Mouse (Mus musculus): Measurements from ENCODE around the gene Rin1. TPM values are rescaled to one million over a fixed set of nuclear protein-coding genes. Genes with fewer than 3 reads are reported as not detected.
A peak's percentile ranks its signal among the peaks of the same experiment; 100 is the strongest.

Gene Rin1
- total and polyA plus RNA-seq, 3 experiments, result 0.13 to 0.89 (median 0.47) TPM

DNA sequence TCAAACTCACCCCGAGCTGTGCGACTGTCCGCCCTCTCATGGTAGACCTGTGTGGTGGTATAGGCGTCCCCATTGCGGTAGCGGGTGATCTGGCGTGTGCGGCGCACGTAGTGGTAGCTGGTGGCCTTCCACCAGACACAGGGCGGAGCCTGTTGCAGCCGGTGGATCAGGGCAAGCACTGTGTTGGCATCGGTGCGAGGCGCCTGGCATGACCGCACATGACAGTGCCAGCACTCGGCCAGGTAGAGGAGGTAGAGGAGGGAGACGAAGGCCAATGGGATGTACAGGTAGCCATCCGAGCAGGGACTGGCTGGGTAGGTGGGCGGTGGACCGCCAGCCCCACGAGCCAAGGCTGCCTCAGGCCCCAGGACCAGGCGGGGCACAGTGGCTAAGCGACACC is 32.3 kb downstream of the Rin1 start:
- TF ChIP-seq MAZ (IDR thresholded peaks at IDR 0.05; ENCODE audit: low read depth, low read length), result no peak
- TF ChIP-seq IRF4 (IDR thresholded peaks at IDR 0.05; ENCODE audit: low read depth, low read length), result no peak
- TF ChIP-seq MAX (IDR thresholded peaks at IDR 0.05; ENCODE audit: low read length), result no peak
- TF ChIP-seq POLR2A (IDR thresholded peaks at IDR 0.05; ENCODE audit: low read depth, low read length), result no peak
- no peak for TF ChIP-seq SMC3 (IDR thresholded peaks at IDR 0.05; ENCODE audit: low read depth, low read length)
- TF ChIP-seq KAT2A (IDR thresholded peaks at IDR 0.05; ENCODE audit: insufficient replicate concordance, low read length), result no peak
- no peak for TF ChIP-seq RAD21 (IDR thresholded peaks at IDR 0.05; ENCODE audit: low read depth, low read length)
- no peak for TF ChIP-seq USF2 (conservative IDR thresholded peaks at IDR 0.05; ENCODE audit: low read depth, low read length)
- no peak for TF ChIP-seq TBP (conservative IDR thresholded peaks at IDR 0.05; ENCODE audit: low read depth, low read length)
- no peak for TF ChIP-seq USF1 (IDR thresholded peaks at IDR 0.05; ENCODE audit: low read depth, low read length)
- no peak for TF ChIP-seq POLR2AphosphoS2 (IDR thresholded peaks at IDR 0.05; ENCODE audit: low read depth, low read length)
- TF ChIP-seq PAX5 (IDR thresholded peaks at IDR 0.05; ENCODE audit: low read length), result no peak
- DNase-seq (ENCODE audit: extremely low read depth), result no peak
- no peaks in the 10 kb centered on the region for H3K36me3 ChIP-seq (replicated peaks in 1 of 2; ENCODE audit: control insufficient read depth in 1 of 2, insufficient read depth in 1 of 2, low read length in 1 of 2)
- H3K27ac ChIP-seq (ENCODE audit: insufficient read depth, low read depth), result peak overlapping the region; percentile 2; the same call in 1 of the 2 replicates
- no peak overlapping the region for H3K4me3 ChIP-seq (replicated peaks in 1 of 3; ENCODE audit: low read depth in 2 of 3, low read length in 2 of 3, poor library complexity in 1 of 3)
- in situ Hi-C loops (cut with MboI; ENCODE audit: low pct_ligation_motif_present, low pct_unique_long_range_greater_than_20kb, low sequenced_read_pairs), result no loop called here
- peaks cover 4 to 13% of the 10 kb centered on the region in 2 experiments for H3K4me1 ChIP-seq (ENCODE audit: control insufficient read depth in 1 of 2, insufficient read depth in 2 of 2)
- no peak overlapping the region for H3K9ac ChIP-seq (ENCODE audit: insufficient read depth, low read depth)
- no peak overlapping the region for H3K4me2 ChIP-seq (ENCODE audit: insufficient read depth, low read depth, poor library complexity, severe bottlenecking)
- dilution Hi-C loops (cut with MboI; ENCODE audit: extremely low pct_ligation_motif_present, extremely low pct_unique_long_range_greater_than_20kb, low sequenced_read_pairs), result no loop called here
- peaks cover 75% of the 10 kb centered on the region for H3K27me3 ChIP-seq (replicated peaks)
- no peaks in the 10 kb centered on the region for H3K79me2 ChIP-seq (replicated peaks; ENCODE audit: control insufficient read depth, extremely low read depth, insufficient read depth, poor library complexity, severe bottlenecking)
- H3K9me3 ChIP-seq (replicated peaks; ENCODE audit: low read length), result peaks cover 5% of the 10 kb centered on the region

DNA sequence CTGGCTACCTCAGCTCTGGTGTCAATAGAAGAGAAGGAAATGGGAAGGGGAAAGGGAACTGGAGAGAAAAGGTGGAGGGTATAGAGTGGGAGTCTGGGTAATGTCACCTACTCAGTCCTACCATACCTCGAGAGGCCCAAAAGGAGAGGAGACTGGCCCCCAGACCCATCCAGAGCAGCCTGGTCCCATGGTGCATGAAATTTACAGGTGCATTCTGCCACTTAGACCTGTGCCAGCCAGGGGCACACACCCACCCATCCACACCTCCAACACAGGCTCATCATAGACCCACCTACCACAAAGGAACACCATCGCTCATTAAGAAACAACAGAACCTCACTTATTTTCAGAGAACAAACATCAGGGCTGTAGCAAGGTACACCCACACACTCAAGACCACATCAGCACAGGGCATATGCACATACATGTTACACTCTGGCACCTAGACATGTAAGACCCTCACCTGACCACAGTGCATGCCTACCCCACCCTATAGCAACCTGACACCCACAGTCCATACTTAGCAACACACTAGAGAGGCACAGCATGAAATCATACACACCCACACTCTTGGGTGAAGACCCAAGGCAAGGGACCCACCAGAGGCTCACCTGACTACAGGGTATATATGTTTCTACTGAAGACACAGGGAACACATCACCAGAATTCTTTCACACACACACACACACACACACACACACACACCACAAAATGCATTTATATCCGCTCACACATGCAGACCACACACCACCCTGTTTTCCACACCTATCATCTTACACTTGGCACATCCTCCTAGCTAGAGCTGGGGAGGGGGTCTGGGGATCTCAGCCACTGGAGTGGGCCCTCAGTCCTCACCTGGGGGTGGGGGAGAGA is 33.9 kb downstream of the Rin1 start:
- H3K4me2 ChIP-seq (ENCODE audit: insufficient read depth, low read depth, poor library complexity, severe bottlenecking), result no peak overlapping the region
- H3K27ac ChIP-seq (ENCODE audit: insufficient read depth, low read depth), result no peak overlapping the region
- H3K9me3 ChIP-seq (replicated peaks; ENCODE audit: low read length), result peaks cover 5% of the 10 kb centered on the region
- no peaks in the 10 kb centered on the region for H3K36me3 ChIP-seq (replicated peaks in 1 of 2; ENCODE audit: control insufficient read depth in 1 of 2, insufficient read depth in 1 of 2, low read length in 1 of 2)
- no peaks in the 10 kb centered on the region for H3K79me2 ChIP-seq (replicated peaks; ENCODE audit: control insufficient read depth, extremely low read depth, insufficient read depth, poor library complexity, severe bottlenecking)
- in situ Hi-C loops (cut with MboI; ENCODE audit: low pct_ligation_motif_present, low pct_unique_long_range_greater_than_20kb, low sequenced_read_pairs), result no loop called here
- peaks cover 10 to 14% of the 10 kb centered on the region in 2 experiments for H3K4me1 ChIP-seq (ENCODE audit: control insufficient read depth in 1 of 2, insufficient read depth in 2 of 2)
- no peak overlapping the region for H3K9ac ChIP-seq (ENCODE audit: insufficient read depth, low read depth)
- no peak overlapping the region for H3K4me3 ChIP-seq (replicated peaks in 1 of 3; ENCODE audit: low read depth in 2 of 3, low read length in 2 of 3, poor library complexity in 1 of 3)
- dilution Hi-C loops (cut with MboI; ENCODE audit: extremely low pct_ligation_motif_present, extremely low pct_unique_long_range_greater_than_20kb, low sequenced_read_pairs), result no loop called here
- TF ChIP-seq POLR2A (IDR thresholded peaks at IDR 0.05; ENCODE audit: low read depth, low read length) (no peak), TCF12 (IDR thresholded peaks at IDR 0.05; ENCODE audit: low read depth, low read length) (no peak), USF2 (conservative IDR thresholded peaks at IDR 0.05; ENCODE audit: low read depth, low read length) (no peak), ZNF384 (IDR thresholded peaks at IDR 0.05; ENCODE audit: low read depth, low read length) (no peak), RAD21 (IDR thresholded peaks at IDR 0.05; ENCODE audit: low read depth, low read length) (no peak), MAFK (IDR thresholded peaks at IDR 0.05; ENCODE audit: insufficient replicate concordance, low read length) (no peak), BHLHE40 (IDR thresholded peaks at IDR 0.05; ENCODE audit: low read depth, low read length) (no peak), ZC3H11A (IDR thresholded peaks at IDR 0.05; ENCODE audit: low read depth, low read length) (no peak), NELFE (IDR thresholded peaks at IDR 0.05; ENCODE audit: low read depth, low read length) (no peak), GABPA (IDR thresholded peaks at IDR 0.05; ENCODE audit: insufficient replicate concordance, low read depth, low read length) (no peak), SIN3A (IDR thresholded peaks at IDR 0.05; ENCODE audit: low read length) (no peak)
- DNase-seq (ENCODE audit: extremely low read depth), result no peak
- peaks cover 64% of the 10 kb centered on the region for H3K27me3 ChIP-seq (replicated peaks)

All from CH12.LX (cell line).